Mouse (Mus musculus) liver, adult 2 months (tissue): Measurements from ENCODE around the gene Tfb2m. TPM values are rescaled to one million over a fixed set of nuclear protein-coding genes. Genes with fewer than 3 reads are reported as not detected.
A peak's percentile ranks its signal among the peaks of the same experiment; 100 is the strongest.

Experiments
- DNase-seq: peaks from one replicate; pipeline ENCODE4 v3.0.0-alpha.2; 2011; ENCODE audit warnings: low read depth, low spot score; ENCODE audit errors: extremely low read depth
- H3K27ac ChIP-seq: fragments of 200-500 bp; replicated peaks from 2 replicates; pipeline ENCODE4 v1.5.1; 2012; ENCODE audit warnings: low read depth, mild to moderate bottlenecking, control low read depth, inconsistent platforms, low read length; ENCODE audit not compliant: insufficient read depth
- H3K27me3 ChIP-seq: fragments of 200-500 bp; 2 replicates; pipeline ENCODE4 v1.6.1; 2012; ENCODE audit warnings: mild to moderate bottlenecking, moderate library complexity, low read length, inconsistent platforms; ENCODE audit not compliant: control insufficient read depth, insufficient read depth
- H3K36me3 ChIP-seq: fragments of 200-500 bp; 2 replicates; pipeline ENCODE4 v1.6.1; 2012; ENCODE audit warnings: low read length, inconsistent platforms; ENCODE audit not compliant: control insufficient read depth, insufficient read depth
- H3K4me1 ChIP-seq: fragments of 200-500 bp; 2 replicates; pipeline ENCODE4 v1.6.1; 2011; ENCODE audit warnings: low read length; ENCODE audit not compliant: control insufficient read depth, insufficient read depth
- H3K4me3 ChIP-seq: fragments of 200-500 bp; 2 replicates; pipeline ENCODE4 v1.5.1; 2011; ENCODE audit warnings: low read depth, mild to moderate bottlenecking, control low read depth, low read length, moderate library complexity; ENCODE audit not compliant: insufficient read depth
- H3K79me2 ChIP-seq: fragments of 200-500 bp; 2 replicates; pipeline ENCODE4 v1.6.1; 2012; ENCODE audit warnings: inconsistent platforms, mild to moderate bottlenecking, low read length, moderate library complexity; ENCODE audit not compliant: control insufficient read depth, insufficient read depth
- H3K9ac ChIP-seq: fragments of 200-500 bp; 2 replicates; pipeline ENCODE4 v1.6.1; 2012; ENCODE audit warnings: low read depth, mild to moderate bottlenecking, control low read depth, inconsistent platforms, low read length
- CTCF ChIP-seq: fragments of 200-500 bp; IDR thresholded peaks from 2 replicates; pipeline ENCODE4 v1.5.1; 2011; ENCODE audit warnings: low read depth, low read length, control low read depth
- POLR2A ChIP-seq: fragments of 200-500 bp; IDR thresholded peaks from 2 replicates; pipeline ENCODE4 v1.6.1; 2011; ENCODE audit warnings: low read length, control low read depth; ENCODE audit not compliant: insufficient read depth; ENCODE audit errors: extremely low read depth
- WGBS: fragments of 180-500 bp; shearing (Covaris S2); methylation state at CpG from one replicate; pipeline ENCODE4 v1.1.7; 2018; 5-methylcytosine and 5-hydroxymethylcytosine counted together
- polyA plus RNA-seq: library from polyadenylated mRNA; depleted of rRNA; stranded (reverse); fragments of >200 nt; gene quantifications from 2 replicates; pipeline ENCODE4 v1.2.3, GENCODE M21; 2012
- total RNA-seq: library from RNA; depleted of rRNA; stranded (reverse); fragments of >200 nt; gene quantifications from 2 replicates; pipeline ENCODE4 v1.2.3, GENCODE M21; 2014

Gene Tfb2m
- total and polyA plus RNA-seq, 2 experiments, result 8.2 to 21.7 TPM

DNA sequence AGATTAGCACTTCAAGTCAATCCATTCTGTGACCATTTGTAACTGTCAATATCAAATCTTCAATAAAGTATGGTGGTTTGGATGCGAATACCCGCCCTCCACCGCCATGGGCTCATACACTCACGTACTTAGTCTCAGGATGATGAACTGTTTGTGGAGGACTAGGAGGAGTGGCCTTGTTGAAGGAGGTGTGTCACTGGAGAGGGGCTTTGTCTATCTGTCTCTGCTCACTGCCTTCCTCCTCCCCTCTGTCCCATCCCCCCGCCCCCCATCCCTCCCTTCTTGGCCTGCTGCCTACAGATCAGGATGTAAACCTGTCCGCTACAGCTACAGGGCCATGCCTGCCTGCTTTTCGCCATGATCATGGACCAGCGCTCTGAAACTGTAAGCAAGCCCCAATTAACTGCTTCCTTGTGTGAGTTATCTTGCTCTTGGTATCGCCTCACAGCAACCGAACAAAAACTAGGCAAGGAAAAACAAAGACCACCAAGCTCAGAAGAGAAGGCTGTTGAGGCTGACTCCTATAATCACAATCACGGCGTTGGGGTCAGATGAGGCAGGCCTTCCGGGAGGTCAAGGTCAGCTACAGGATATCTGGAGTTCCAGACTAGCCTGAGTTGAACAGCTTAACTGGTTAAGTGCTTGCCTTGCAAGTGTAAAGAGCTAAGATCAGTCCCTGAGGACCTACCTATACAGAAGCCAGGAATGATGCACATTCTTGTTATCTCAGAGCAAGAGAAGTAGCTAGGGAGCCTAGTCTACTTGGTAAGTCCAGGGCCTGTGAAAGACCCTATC is 35.3 kb downstream of the Tfb2m start:
- H3K27ac ChIP-seq, result no peak overlapping the region
- no peaks in the 10 kb centered on the region for H3K36me3 ChIP-seq
- H3K79me2 ChIP-seq, result no peaks in the 10 kb centered on the region
- no peak overlapping the region for H3K4me3 ChIP-seq
- H3K9ac ChIP-seq, result no peak overlapping the region
- no peak for DNase-seq
- no peaks in the 10 kb centered on the region for H3K27me3 ChIP-seq
- H3K4me1 ChIP-seq, result no peaks in the 10 kb centered on the region
- TF ChIP-seq POLR2A, result no peak
- TF ChIP-seq CTCF, result no peak
- WGBS, result 88% methylated on average over 13 of the region's 13 CpGs

- no peak overlapping the region for H3K4me3 ChIP-seq
- TF ChIP-seq CTCF (peak; percentile 52; the same call in 1 of the 2 replicates), POLR2A (no peak)
- peaks cover 1% of the 10 kb centered on the region; the same call in 1 of the 2 replicates for H3K4me1 ChIP-seq
- H3K27me3 ChIP-seq, result no peaks in the 10 kb centered on the region
- no peaks in the 10 kb centered on the region for H3K36me3 ChIP-seq
- H3K27ac ChIP-seq, result no peak overlapping the region
- peak; percentile 36 for DNase-seq
- H3K9ac ChIP-seq, result no peak overlapping the region
- no peaks in the 10 kb centered on the region for H3K79me2 ChIP-seq
- 69% methylated on average over 9 of the region's 9 CpGs for WGBS
These were observed 39.3 kb downstream of the Tfb2m start for GRCm38 (mm10) chr1:179506530-179507315.

GRCm38 (mm10) chr1:179502565-179502964 is 43.5 kb downstream of the Tfb2m start:
- no peaks in the 10 kb centered on the region for H3K27me3 ChIP-seq
- no peak overlapping the region for H3K9ac ChIP-seq
- no peak for TF ChIP-seq CTCF
- no peak overlapping the region for H3K27ac ChIP-seq
- H3K4me1 ChIP-seq, result peaks cover 1% of the 10 kb centered on the region; the same call in 1 of the 2 replicates
- 12% methylated on average over 3 of the region's 3 CpGs for WGBS
- no peaks in the 10 kb centered on the region for H3K79me2 ChIP-seq
- H3K4me3 ChIP-seq, result no peak overlapping the region
- no peaks in the 10 kb centered on the region for H3K36me3 ChIP-seq
- peak; percentile 13 for DNase-seq

DNA sequence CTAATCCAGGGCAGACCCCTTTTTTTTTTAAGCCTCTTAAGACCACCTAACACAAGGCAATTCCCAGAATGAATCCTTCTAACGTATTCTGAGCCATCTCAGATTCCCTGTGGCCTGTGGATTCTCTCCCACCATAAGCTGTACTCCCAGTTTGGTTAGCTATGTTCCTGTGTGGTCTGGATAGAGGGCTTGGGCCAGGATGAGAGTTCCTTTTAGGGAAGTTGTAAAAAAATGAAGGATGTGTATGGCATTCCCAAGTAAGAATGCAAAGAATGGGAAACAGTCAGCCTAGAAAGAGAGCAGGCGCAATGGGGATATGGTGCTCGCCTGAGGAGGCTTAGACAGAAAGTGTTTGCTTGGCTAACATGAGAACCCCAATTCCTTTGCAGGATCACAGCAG is 46.8 kb downstream of the Tfb2m start:
- H3K27ac ChIP-seq, result no peak overlapping the region
- WGBS, result 87% methylated on average over 3 of the region's 3 CpGs
- no peak for DNase-seq

GRCm38 (mm10) chr1:179492908-179493307 is 53.2 kb downstream of the Tfb2m start:
- TF ChIP-seq CTCF (no peak), POLR2A (no peak)
- 84% methylated on average over 5 of the region's 5 CpGs for WGBS
- no peaks in the 10 kb centered on the region for H3K79me2 ChIP-seq

More for the DNA sequence above, 46.8 kb downstream of the Tfb2m start:
- Histone ChIP-seq H3K36me3 (no peaks in the 10 kb centered on the region), H3K4me3 (no peak overlapping the region), H3K27me3 (no peaks in the 10 kb centered on the region), H3K4me1 (peaks cover 1% of the 10 kb centered on the region; the same call in 1 of the 2 replicates), H3K9ac (no peak overlapping the region), H3K79me2 (no peaks in the 10 kb centered on the region)
- TF ChIP-seq CTCF, result no peak
- no peak for TF ChIP-seq POLR2A

More at GRCm38 (mm10) chr1:179492908-179493307, 53.2 kb downstream of the Tfb2m start:
- Histone ChIP-seq H3K9ac (no peak overlapping the region), H3K4me1 (no peaks in the 10 kb centered on the region), H3K36me3 (no peaks in the 10 kb centered on the region), H3K27ac (no peak overlapping the region), H3K4me3 (no peak overlapping the region), H3K27me3 (no peaks in the 10 kb centered on the region)
- DNase-seq, result no peak
